Mouse (Mus musculus) MEL (cell line): ENCODE data around the gene Sh2b3. TPM values are rescaled to one million over a fixed set of nuclear protein-coding genes. Genes with fewer than 3 reads are reported as not detected.
A peak's percentile ranks its signal among the peaks of the same experiment; 100 is the strongest.

Source experiments
- DNase-seq: peaks from one replicate; pipeline ENCODE4 v3.0.0; 2011; ENCODE audit warnings: low read depth, low spot score
- H3K27ac ChIP-seq: 2 replicates; pipeline ENCODE4 v1.5.1; 2012; ENCODE audit warnings: low read depth, mild to moderate bottlenecking, control low read depth, low read length, moderate library complexity; ENCODE audit not compliant: control insufficient read depth
- H3K27me3 ChIP-seq, 2 experiments: fragments of 150-350 bp in 1 of 2; sonication (generic) in 1 of 2; 2 replicates each; pipeline ENCODE4 v1.6.1; 2012; ENCODE audit warnings: low read length in 2 of 2, mild to moderate bottlenecking in 2 of 2, improper control_type of control experiment in 1 of 2, moderate library complexity in 1 of 2; ENCODE audit not compliant: insufficient read depth in 2 of 2, control insufficient read depth in 1 of 2
- H3K36me3 ChIP-seq, 2 experiments: 2 replicates each; pipeline ENCODE4 v1.6.1; 2012 to 2014; ENCODE audit warnings: low read length in 2 of 2, improper control_type of control experiment in 1 of 2, inconsistent platforms in 1 of 2, mild to moderate bottlenecking in 1 of 2; ENCODE audit not compliant: insufficient read depth in 2 of 2, control insufficient read depth in 1 of 2
- H3K4me1 ChIP-seq, 2 experiments: fragments of 150-350 bp in 1 of 2; sonication (generic) in 1 of 2; 2 replicates each; pipeline ENCODE4 v1.6.1; 2012; ENCODE audit warnings: low read length in 2 of 2, improper control_type of control experiment in 1 of 2, mild to moderate bottlenecking in 1 of 2; ENCODE audit not compliant: insufficient read depth in 2 of 2, control insufficient read depth in 1 of 2
- H3K4me3 ChIP-seq, 2 experiments: fragments of 150-350 bp in 1 of 2; sonication (generic) in 1 of 2; 2 replicates each; pipeline ENCODE4 v1.5.1; 2012; ENCODE audit warnings: low read depth in 2 of 2, low read length in 2 of 2, mild to moderate bottlenecking in 2 of 2, moderate library complexity in 2 of 2, control low read depth in 1 of 2, improper control_type of control experiment in 1 of 2; ENCODE audit not compliant: control insufficient read depth in 1 of 2, insufficient read depth in 1 of 2
- H3K79me2 ChIP-seq: 2 replicates; pipeline ENCODE4 v1.6.1; 2012; ENCODE audit warnings: mild to moderate bottlenecking, low read length, moderate library complexity; ENCODE audit not compliant: control insufficient read depth, poor library complexity, insufficient read depth
- H3K9ac ChIP-seq: 2 replicates; pipeline ENCODE4 v1.6.1; 2012; ENCODE audit warnings: low read depth, mild to moderate bottlenecking, control low read depth, low read length, moderate library complexity; ENCODE audit not compliant: control insufficient read depth, poor library complexity, severe bottlenecking
- H3K9me3 ChIP-seq: fragments of 150-350 bp; sonication (generic); replicated peaks from 2 replicates; pipeline ENCODE4 v1.6.1; 2012; ENCODE audit warnings: mild to moderate bottlenecking, low read length, improper control_type of control experiment, moderate library complexity; ENCODE audit not compliant: insufficient read depth
- CTCF ChIP-seq, 3 experiments: IDR thresholded peaks in 2 of 3; conservative IDR thresholded peaks in 1 of 3; 2 replicates each; pipeline ENCODE4 v1.5.1; 2011 to 2012; ENCODE audit warnings: low read length in 3 of 3, low read depth in 2 of 3, mild to moderate bottlenecking in 2 of 3, improper control_type of control experiment in 1 of 3, inconsistent platforms in 1 of 3, mixed read lengths in 1 of 3, moderate library complexity in 1 of 3; ENCODE audit not compliant: control insufficient read depth in 1 of 3, insufficient read depth in 1 of 3, poor library complexity in 1 of 3, severe bottlenecking in 1 of 3
- ELF1 ChIP-seq: IDR thresholded peaks from 2 replicates; pipeline ENCODE4 v1.6.1; 2014; ENCODE audit warnings: low read depth, mild to moderate bottlenecking, inconsistent platforms, low read length, improper control_type of control experiment, moderate library complexity
- EP300 ChIP-seq, 2 experiments: IDR thresholded peaks; 2 replicates each; pipeline ENCODE4 v1.6.1; 2011; ENCODE audit warnings: improper control_type of control experiment in 2 of 2, low read length in 2 of 2, low read depth in 1 of 2, mild to moderate bottlenecking in 1 of 2
- ETS1 ChIP-seq: IDR thresholded peaks from 2 replicates; pipeline ENCODE4 v1.6.1; 2012; ENCODE audit warnings: low read depth, mild to moderate bottlenecking, inconsistent platforms, low read length, improper control_type of control experiment, moderate library complexity
- MXI1 ChIP-seq: IDR thresholded peaks from 2 replicates; pipeline ENCODE4 v1.6.1; 2011; ENCODE audit warnings: mild to moderate bottlenecking, low read depth, low read length, improper control_type of control experiment
- MYC ChIP-seq: IDR thresholded peaks from 2 replicates; pipeline ENCODE4 v1.6.1; 2011; ENCODE audit warnings: low read depth, mild to moderate bottlenecking, low read length, improper control_type of control experiment, moderate library complexity
- NRF1 ChIP-seq: IDR thresholded peaks from 2 replicates; pipeline ENCODE4 v1.6.1; 2014; ENCODE audit warnings: low read depth, mild to moderate bottlenecking, inconsistent platforms, low read length, improper control_type of control experiment, moderate library complexity; ENCODE audit not compliant: poor library complexity, insufficient read depth, severe bottlenecking
- POLR2A ChIP-seq, 2 experiments: IDR thresholded peaks; 2 replicates each; pipeline ENCODE4 v1.6.1; 2011 to 2012; ENCODE audit warnings: low read length in 2 of 2, mild to moderate bottlenecking in 2 of 2, control low read depth in 1 of 2, improper control_type of control experiment in 1 of 2, low read depth in 1 of 2, moderate library complexity in 1 of 2; ENCODE audit not compliant: control insufficient read depth in 1 of 2, insufficient read depth in 1 of 2, poor library complexity in 1 of 2
- POLR2AphosphoS2 ChIP-seq: IDR thresholded peaks from 2 replicates; pipeline ENCODE4 v1.6.1; 2011; ENCODE audit warnings: low read length, improper control_type of control experiment
- TAL1 ChIP-seq: IDR thresholded peaks from 2 replicates; pipeline ENCODE4 v1.6.1; 2012; ENCODE audit warnings: mild to moderate bottlenecking, inconsistent platforms, low read length, moderate library complexity, mixed read lengths
- TBP ChIP-seq: IDR thresholded peaks from 2 replicates; pipeline ENCODE4 v1.8.0; 2011; ENCODE audit warnings: low read depth, low read length, improper control_type of control experiment
- TCF12 ChIP-seq: IDR thresholded peaks from 2 replicates; pipeline ENCODE4 v1.6.1; 2014; ENCODE audit warnings: low read depth, mild to moderate bottlenecking, inconsistent platforms, low read length, improper control_type of control experiment, moderate library complexity
- UBTF ChIP-seq: IDR thresholded peaks from 2 replicates; pipeline ENCODE4 v1.6.1; 2012; ENCODE audit warnings: low read depth, mild to moderate bottlenecking, inconsistent platforms, low read length, improper control_type of control experiment, moderate library complexity, borderline replicate concordance; ENCODE audit not compliant: insufficient read depth
- ZC3H11A ChIP-seq: IDR thresholded peaks from 2 replicates; pipeline ENCODE4 v1.6.1; 2012; ENCODE audit warnings: low read depth, mild to moderate bottlenecking, inconsistent platforms, low read length, improper control_type of control experiment
- ZKSCAN1 ChIP-seq: IDR thresholded peaks from 2 replicates; pipeline ENCODE4 v1.6.1; 2012; ENCODE audit warnings: low read depth, mild to moderate bottlenecking, inconsistent platforms, low read length, improper control_type of control experiment, moderate library complexity
- ZNF384 ChIP-seq: IDR thresholded peaks from 2 replicates; pipeline ENCODE4 v1.6.1; 2012; ENCODE audit warnings: low read depth, mild to moderate bottlenecking, inconsistent platforms, low read length, improper control_type of control experiment
- polyA plus RNA-seq, 2 experiments: library from polyadenylated mRNA; stranded (reverse) in 1 of 2; unstranded in 1 of 2; fragments of >175 nt in 1 of 2; fragments of >200 nt in 1 of 2; gene quantifications; 2 replicates each; pipeline versions ENCODE4 v1.2.1 to v1.2.4; 2012; ENCODE audit warnings: low replicate concordance in 2 of 2, low read depth in 1 of 2; ENCODE audit not compliant: insufficient read length in 2 of 2, insufficient read depth in 1 of 2, missing spikeins in 1 of 2
- total RNA-seq: library from RNA; depleted of rRNA; stranded (reverse); fragments of 300-350 nt; gene quantifications from 2 replicates; pipeline ENCODE4 v1.2.3, GENCODE M21; 2012

Gene Sh2b3
- total and polyA plus RNA-seq, 3 experiments: 14.0 to 43.2 TPM; not detected in 1

GRCm38 (mm10) chr5:121820657-121821056, 16.8 kb downstream of the Sh2b3 start:
- Histone ChIP-seq H3K36me3 (peaks cover 0 to 11% of the 10 kb centered on the region in 2 experiments), H3K4me1 (no peaks in the 10 kb centered on the region), H3K9ac (no peak overlapping the region), H3K79me2 (no peaks in the 10 kb centered on the region), H3K27ac (no peak overlapping the region), H3K9me3 (no peaks in the 10 kb centered on the region), H3K4me3 (no peak overlapping the region), H3K27me3 (no peaks in the 10 kb centered on the region)
- TF ChIP-seq ZNF384 (no peak), CTCF (IDR thresholded peaks at IDR 0.05 in 2 of 3, conservative IDR thresholded peaks at IDR 0.05 in 1 of 3; ENCODE audit: control insufficient read depth in 1 of 3, insufficient read depth in 1 of 3, low read depth in 2 of 3, low read length in 3 of 3, poor library complexity in 1 of 3, severe bottlenecking in 1 of 3) (no peak), ETS1 (no peak), POLR2A (IDR thresholded peaks at IDR 0.05; ENCODE audit: control insufficient read depth in 1 of 2, insufficient read depth in 1 of 2, low read depth in 1 of 2, low read length in 2 of 2, poor library complexity in 1 of 2) (0 out of 4 replicates have a peak, but pooled peaks of 1 of the 2 experiments have one; percentile 8), POLR2AphosphoS2 (0 out of 2 replicates have a peak, but pooled peaks have one; percentile 37), NRF1 (no peak), UBTF (no peak)
- no peak for DNase-seq

- H3K4me3 ChIP-seq: no peak overlapping the region
- H3K36me3 ChIP-seq: peaks cover 0 to 11% of the 10 kb centered on the region in 2 experiments
- no peak for TF ChIP-seq ZKSCAN1
- TF ChIP-seq CTCF (IDR thresholded peaks at IDR 0.05 in 2 of 3, conservative IDR thresholded peaks at IDR 0.05 in 1 of 3; ENCODE audit: control insufficient read depth in 1 of 3, insufficient read depth in 1 of 3, low read depth in 2 of 3, low read length in 3 of 3, poor library complexity in 1 of 3, severe bottlenecking in 1 of 3): no peak
- TF ChIP-seq ZC3H11A: no peak
- TF ChIP-seq NRF1: no peak
- TF ChIP-seq MYC: no peak
- TF ChIP-seq EP300 (IDR thresholded peaks at IDR 0.05; ENCODE audit: low read depth in 1 of 2, low read length in 2 of 2): no peak
- no peak for TF ChIP-seq ELF1
- TF ChIP-seq MXI1: no peak
- TF ChIP-seq TCF12: no peak
- peak in 1 of 2 experiments; percentile 26; a peak in 1 of 4 replicates for TF ChIP-seq POLR2A (IDR thresholded peaks at IDR 0.05; ENCODE audit: control insufficient read depth in 1 of 2, insufficient read depth in 1 of 2, low read depth in 1 of 2, low read length in 2 of 2, poor library complexity in 1 of 2)
- TF ChIP-seq TAL1: peak; percentile 9; the same call in 1 of the 2 replicates
- no peak for TF ChIP-seq TBP
- H3K4me1 ChIP-seq: no peaks in the 10 kb centered on the region
- H3K9me3 ChIP-seq: no peaks in the 10 kb centered on the region
- H3K9ac ChIP-seq: no peak overlapping the region
- DNase-seq: no peak
- H3K27me3 ChIP-seq: no peaks in the 10 kb centered on the region
- no peaks in the 10 kb centered on the region for H3K79me2 ChIP-seq
- no peak overlapping the region for H3K27ac ChIP-seq
Measured at GRCm38 (mm10) chr5:121820161-121820560, 17.3 kb downstream of the Sh2b3 start.
